Comparison of ENCODE assay signal across 11 mouse cellular contexts in genomic region chr9:105697764-105698396, GRCm38 (mm10). TPM values are rescaled to one million over a fixed set of nuclear protein-coding genes. Genes with fewer than 3 reads are reported as not detected.
DNase-seq lines count a peak whose midpoint lies in the region; ATAC-seq and TF ChIP-seq lines count a peak whose summit lies in the region.
"Had no signal": no experiment of that assay in that cellular context is flagged by ENCODE, and none has a peak within 500 bp of the region (broad histone marks: within the 10 kb centered on the region; RNA-seq: fewer than 3 reads in every experiment).

No protein-coding gene starts in this region.

- no peak for ATAC-seq in liver, postnatal 0 days
- peak; percentile 72 for ATAC-seq in heart, embryonic 14.5 days (ENCODE audit: insufficient number of reproducible peaks, insufficient read depth, low FRiP score, low read depth)
- ATAC-seq in liver, embryonic 11.5 days (replicated peaks; ENCODE audit: low FRiP score), result peak; percentile 26; the same call in 1 of the 2 replicates
- 0 out of 2 replicates have a peak, but pooled peaks have one; percentile 16 for ATAC-seq in stomach, postnatal 0 days (ENCODE audit: low FRiP score, low TSS enrichment)
- ATAC-seq: forebrain, embryonic 15.5 days had no signal

- H3K4me1 ChIP-seq in liver, postnatal 0 days (ENCODE audit: insufficient read depth), result no peaks in the 10 kb centered on the region
- peaks cover 27 to 33% of the 10 kb centered on the region in 2 experiments for H3K4me1 ChIP-seq in heart, embryonic 14.5 days (ENCODE audit: control insufficient read depth in 2 of 2, insufficient read depth in 2 of 2, low read length in 2 of 2)
- H3K4me1 ChIP-seq in liver, embryonic 11.5 days (replicated peaks; ENCODE audit: control insufficient read depth, insufficient read depth, low read length), result no peaks in the 10 kb centered on the region
- peaks cover 5% of the 10 kb centered on the region; the same call in 1 of the 2 replicates for H3K4me1 ChIP-seq in stomach, postnatal 0 days (replicated peaks; ENCODE audit: control insufficient read depth, insufficient read depth)

- no peak overlapping the region for H3K9ac ChIP-seq in liver, postnatal 0 days (replicated peaks)
- peak overlapping the region; percentile 38; the same call in 1 of the 2 replicates for H3K9ac ChIP-seq in heart, embryonic 14.5 days (ENCODE audit: low read length)
- H3K9ac ChIP-seq in liver, embryonic 11.5 days (ENCODE audit: low read depth, low read length), result no peak overlapping the region
- H3K9ac ChIP-seq in stomach, postnatal 0 days (ENCODE audit: low read length), result no peak overlapping the region
- H3K9ac ChIP-seq: forebrain, embryonic 15.5 days had no signal

- no peaks in the 10 kb centered on the region for H3K36me3 ChIP-seq in liver, postnatal 0 days (replicated peaks; ENCODE audit: insufficient read depth, low read length)
- H3K36me3 ChIP-seq in heart, embryonic 14.5 days (ENCODE audit: control insufficient read depth, insufficient read depth, low read length), result no peaks in the 10 kb centered on the region
- H3K36me3 ChIP-seq in liver, embryonic 11.5 days (ENCODE audit: control insufficient read depth, insufficient read depth, low read length), result no peaks in the 10 kb centered on the region
- H3K36me3 ChIP-seq in stomach, postnatal 0 days (ENCODE audit: control insufficient read depth, insufficient read depth, low read length), result no peaks in the 10 kb centered on the region
- H3K36me3 ChIP-seq: forebrain, embryonic 15.5 days; G1E had no signal

- no peak for TF ChIP-seq EP300 in liver, postnatal 0 days (IDR thresholded peaks at IDR 0.05; ENCODE audit: low read depth)
- TF ChIP-seq EP300 in stomach, postnatal 0 days (optimal IDR thresholded peaks at IDR 0.05), result no peak

- H3K27me3 ChIP-seq in liver, postnatal 0 days (ENCODE audit: insufficient read depth, low read length), result no peaks in the 10 kb centered on the region
- peaks cover 9% of the 10 kb centered on the region for H3K27me3 ChIP-seq in heart, embryonic 14.5 days (ENCODE audit: control insufficient read depth, insufficient read depth, low read length)
- H3K27me3 ChIP-seq in liver, embryonic 11.5 days (replicated peaks; ENCODE audit: control insufficient read depth, insufficient read depth, low read length), result no peaks in the 10 kb centered on the region
- H3K27me3 ChIP-seq in stomach, postnatal 0 days (ENCODE audit: control insufficient read depth, insufficient read depth, low read length), result no peaks in the 10 kb centered on the region
- H3K27me3 ChIP-seq: forebrain, embryonic 15.5 days had no signal

- H3K27ac ChIP-seq in liver, postnatal 0 days (ENCODE audit: low read depth), result no peak overlapping the region
- peak overlapping the region; percentile 80 to 92 for H3K27ac ChIP-seq in heart, embryonic 14.5 days (replicated peaks in 1 of 2; ENCODE audit: control insufficient read depth in 1 of 2, insufficient read depth in 1 of 2, low read depth in 2 of 2, low read length in 2 of 2)
- H3K27ac ChIP-seq in liver, embryonic 11.5 days (ENCODE audit: low read depth, low read length), result no peak overlapping the region
- H3K27ac ChIP-seq in stomach, postnatal 0 days (replicated peaks), result no peak overlapping the region
- H3K27ac ChIP-seq: forebrain, embryonic 15.5 days had no signal

- H3K4me3 ChIP-seq in liver, postnatal 0 days (ENCODE audit: low read depth, low read length), result no peak overlapping the region
- H3K4me3 ChIP-seq in heart, embryonic 14.5 days (ENCODE audit: control insufficient read depth in 1 of 2, insufficient read depth in 1 of 2, low read depth in 1 of 2, low read length in 2 of 2), result no peak overlapping the region
- H3K4me3 ChIP-seq in liver, embryonic 11.5 days (ENCODE audit: low read depth, low read length), result no peak overlapping the region
- H3K4me3 ChIP-seq in stomach, postnatal 0 days (ENCODE audit: low read depth, low read length), result no peak overlapping the region
- H3K4me3 ChIP-seq: forebrain, embryonic 15.5 days had no signal

- WGBS in liver, postnatal 0 days (ENCODE audit: insufficient replicate concordance), result 63% methylated on average over 9 of the region's 9 CpGs
- WGBS in heart, embryonic 14.5 days, result 6% methylated on average over 9 of the region's 9 CpGs
- WGBS in liver, embryonic 11.5 days, result 68% methylated on average over 9 of the region's 9 CpGs
- WGBS in stomach, postnatal 0 days, result 21% methylated on average over 9 of the region's 9 CpGs

- DNase-seq in liver, result peak; percentile 31
- no peak for DNase-seq in liver, postnatal 0 days
- DNase-seq in liver, embryonic 11.5 days (ENCODE audit: low spot score), result no peak
- no peak for DNase-seq in stomach, postnatal 0 days (ENCODE audit: low spot score)
- no peak for DNase-seq in cerebellum, adult 11 months
- no peak for DNase-seq in layer of hippocampus, adult 9-11 months
- no peak for DNase-seq in thymus, postnatal 0 days (ENCODE audit: low spot score)
- DNase-seq: cerebellum, adult 11-12 months had no signal

- no peaks in the 10 kb centered on the region for H3K9me3 ChIP-seq in liver, postnatal 0 days (ENCODE audit: low read length)
- no peaks in the 10 kb centered on the region for H3K9me3 ChIP-seq in heart, embryonic 14.5 days (ENCODE audit: control insufficient read depth, low read length)
- H3K9me3 ChIP-seq in liver, embryonic 11.5 days (ENCODE audit: control insufficient read depth, low read length), result no peaks in the 10 kb centered on the region
- no peaks in the 10 kb centered on the region for H3K9me3 ChIP-seq in stomach, postnatal 0 days (ENCODE audit: control insufficient read depth, low read length)
- H3K9me3 ChIP-seq: forebrain, embryonic 15.5 days; G1E had no signal

- TF ChIP-seq CTCF in liver, postnatal 0 days (IDR thresholded peaks at IDR 0.05; ENCODE audit: low read depth), result no peak
- no peak for TF ChIP-seq CTCF in stomach, postnatal 0 days (IDR thresholded peaks at IDR 0.05; ENCODE audit: low read depth)

- H3K4me2 ChIP-seq in liver, postnatal 0 days (ENCODE audit: low read depth, low read length), result no peak overlapping the region
- H3K4me2 ChIP-seq in heart, embryonic 14.5 days (ENCODE audit: low read length), result peak overlapping the region; percentile 50
- H3K4me2 ChIP-seq in liver, embryonic 11.5 days, result no peak overlapping the region
- no peak overlapping the region for H3K4me2 ChIP-seq in stomach, postnatal 0 days (replicated peaks; ENCODE audit: low read depth)
- H3K4me2 ChIP-seq: forebrain, embryonic 15.5 days had no signal

RNA-seq across cellular contexts. Expression of gene Pik3r4, which starts 55.1 kb away (rescaled TPM):
- polyA plus RNA-seq in liver, postnatal 0 days (2015; fragmentation: Nextera tagmentation; extraction: Ambion mirVana), result 5.4 and 5.6 TPM in 2 replicates
- polyA plus RNA-seq in heart, embryonic 14.5 days (2014; fragmentation: Nextera tagmentation; extraction: Ambion mirVana), result 19.8 and 20.6 TPM in 2 replicates
- 19.5 TPM in 2 replicates for polyA plus RNA-seq in liver, embryonic 11.5 days (2014; fragmentation: Nextera tagmentation; extraction: Ambion mirVana)
- polyA plus RNA-seq in stomach, postnatal 0 days (2015; fragmentation: Nextera tagmentation; extraction: Ambion mirVana), result 10.0 and 10.4 TPM in 2 replicates
- 14.1 and 15.4 TPM in 2 replicates for polyA plus RNA-seq in thymus, postnatal 0 days (2015; fragmentation: Nextera tagmentation; extraction: Ambion mirVana)

Comparison
In these comparisons a context has a peak if more than half of its experiments do, and no peak if none do; other contexts are left out.
1. H3K27ac ChIP-seq: peak in heart, embryonic 14.5 days (2 of 2); none in liver, postnatal 0 days (single experiment), liver, embryonic 11.5 days (single experiment) and stomach, postnatal 0 days (single experiment).